Mouse (Mus musculus) neural tube, embryonic 11.5 days (tissue): ENCODE results near the gene Gpr132. TPM values are rescaled to one million over a fixed set of nuclear protein-coding genes. Genes with fewer than 3 reads are reported as not detected.

ENCODE experiments used
- ATAC-seq: fragments of 200-750 bp; cut with Nextera tagmentation; 2 replicates; pipeline ENCODE4 v1.8.0; 2017; ENCODE audit warnings: moderate number of reproducible peaks, mild to moderate bottlenecking, moderate TSS enrichment, moderate library complexity; ENCODE audit not compliant: insufficient read depth, low FRiP score, low TSS enrichment
- DNase-seq: peaks from one replicate; pipeline ENCODE4 v3.0.0-alpha.2; 2015; ENCODE audit warnings: low spot score
- H3K27ac ChIP-seq: fragments of 300-500 bp; sonication (generic); 2 replicates; pipeline ENCODE4 v1.5.1; 2014; ENCODE audit warnings: low read depth, mild to moderate bottlenecking, low read length
- H3K27me3 ChIP-seq: fragments of 300-500 bp; sonication (generic); 2 replicates; pipeline ENCODE4 v1.6.1; 2014; ENCODE audit warnings: mild to moderate bottlenecking, low read length, mixed read lengths; ENCODE audit not compliant: control insufficient read depth, insufficient read depth
- H3K36me3 ChIP-seq: fragments of 300-500 bp; sonication (generic); 2 replicates; pipeline ENCODE4 v1.6.1; 2014; ENCODE audit warnings: mild to moderate bottlenecking, low read length, moderate library complexity, mixed read lengths; ENCODE audit not compliant: control insufficient read depth, insufficient read depth
- H3K4me1 ChIP-seq: fragments of 300-500 bp; sonication (generic); 2 replicates; pipeline ENCODE4 v1.6.1; 2014; ENCODE audit warnings: low read length, mixed read lengths; ENCODE audit not compliant: control insufficient read depth, insufficient read depth
- H3K4me2 ChIP-seq: fragments of 300-500 bp; sonication (generic); 2 replicates; pipeline ENCODE4 v1.6.1; 2014; ENCODE audit warnings: low read depth, mild to moderate bottlenecking, moderate library complexity
- H3K4me3 ChIP-seq: fragments of 300-500 bp; sonication (generic); 2 replicates; pipeline ENCODE4 v1.5.1; 2014; ENCODE audit warnings: low read depth, low read length
- H3K9ac ChIP-seq: fragments of 300-500 bp; sonication (generic); 2 replicates; pipeline ENCODE4 v1.6.1; 2014; ENCODE audit warnings: mild to moderate bottlenecking, low read length
- H3K9me3 ChIP-seq: fragments of 300-500 bp; sonication (generic); 2 replicates; pipeline ENCODE4 v1.6.1; 2016; ENCODE audit warnings: low read length; ENCODE audit not compliant: control insufficient read depth
- WGBS: fragments of 180-500 bp; shearing (Covaris S2); extraction: QIAGEN DNeasy Blood & Tissue Kit; methylation state at CpG from one replicate; pipeline ENCODE4 v1.1.7; 2014; 5-methylcytosine and 5-hydroxymethylcytosine counted together
- polyA plus RNA-seq: library from polyadenylated mRNA; unstranded; fragments of >200 nt; fragmentation: Nextera tagmentation; extraction: Ambion mirVana; gene quantifications from 2 replicates; pipeline ENCODE4 v1.2.1, GENCODE M21; 2014

Gpr132 gene
- polyA plus RNA-seq, 1 experiment from 2014 or later = not detected

DNA sequence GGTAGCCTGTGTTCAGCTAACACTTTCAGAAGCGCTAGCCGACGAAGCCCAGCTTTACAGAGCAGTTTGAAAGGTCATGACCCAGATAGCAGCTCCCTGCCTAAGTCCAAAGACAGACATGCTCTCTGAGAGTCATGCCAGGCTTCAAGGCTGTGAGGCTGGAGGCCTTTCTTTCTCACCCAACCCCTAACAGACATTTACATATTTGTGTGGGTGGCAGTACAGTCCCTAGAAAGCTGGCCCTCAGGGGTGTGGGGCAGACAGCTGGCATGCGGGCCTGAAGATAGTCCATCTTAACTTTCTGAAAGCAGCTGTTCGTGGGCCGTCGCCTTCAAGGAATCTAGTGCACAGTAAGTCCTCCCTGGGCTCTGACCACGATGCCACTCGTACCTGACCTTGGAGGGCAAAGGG, 6.1 kb downstream of the Gpr132 start:
- no peak overlapping the region for H3K4me2 ChIP-seq
- no peak overlapping the region for H3K27ac ChIP-seq
- no peaks in the 10 kb centered on the region for H3K4me1 ChIP-seq
- no peak for ATAC-seq
- no peaks in the 10 kb centered on the region for H3K27me3 ChIP-seq
- H3K9ac ChIP-seq = no peak overlapping the region
- no peaks in the 10 kb centered on the region for H3K36me3 ChIP-seq
- no peak for DNase-seq
- H3K4me3 ChIP-seq = no peak overlapping the region
- H3K9me3 ChIP-seq = no peaks in the 10 kb centered on the region
- 68% methylated on average over 9 of the region's 9 CpGs for WGBS

DNA sequence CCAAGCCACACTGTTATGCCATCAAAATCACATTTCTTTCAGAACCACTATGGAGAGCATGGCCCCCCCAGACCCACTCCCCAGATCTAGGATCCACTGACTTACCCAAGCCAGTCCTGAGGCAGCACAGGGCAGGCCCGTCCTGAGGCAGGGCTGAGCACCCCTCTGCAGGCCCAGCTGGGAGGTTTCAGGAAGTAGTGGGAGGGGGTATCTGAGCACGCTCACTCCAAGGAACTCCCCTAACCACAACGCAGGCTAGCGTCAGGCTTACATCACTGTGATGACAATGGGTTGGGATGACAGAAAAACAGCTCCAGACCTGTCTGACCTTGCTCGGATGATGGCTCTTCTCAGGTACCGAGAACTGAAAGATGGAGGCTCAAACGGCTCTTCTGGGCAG, 7.3 kb downstream of the Gpr132 start:
- Histone ChIP-seq H3K9ac (no peak overlapping the region), H3K36me3 (no peaks in the 10 kb centered on the region), H3K4me2 (no peak overlapping the region), H3K27me3 (no peaks in the 10 kb centered on the region), H3K27ac (no peak overlapping the region), H3K4me3 (no peak overlapping the region), H3K4me1 (no peaks in the 10 kb centered on the region), H3K9me3 (no peaks in the 10 kb centered on the region)
- DNase-seq (no peak), ATAC-seq (no peak)
- 78% methylated on average over 7 of the region's 7 CpGs for WGBS

DNA sequence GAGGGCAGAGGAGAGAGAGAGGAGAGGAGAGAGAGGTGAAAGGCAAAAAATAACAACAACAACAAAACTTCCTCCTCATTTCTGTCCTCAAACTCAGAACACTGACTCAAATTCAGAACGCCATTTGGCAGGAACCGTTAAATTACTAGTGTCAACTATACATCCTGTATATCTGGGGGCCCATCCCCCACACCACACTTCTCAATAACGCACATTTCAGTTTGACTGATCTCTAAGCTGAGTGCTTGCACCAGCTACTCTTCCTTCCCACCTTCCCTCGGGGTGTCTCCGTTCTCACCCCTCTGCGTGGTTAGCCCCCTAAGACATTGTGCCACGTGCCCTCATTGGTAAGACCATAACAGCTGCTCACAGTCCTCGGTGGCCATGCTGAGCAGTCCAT, 8.1 kb downstream of the Gpr132 start:
- no peaks in the 10 kb centered on the region for H3K9me3 ChIP-seq
- no peak overlapping the region for H3K4me2 ChIP-seq
- WGBS = 76% methylated on average over 8 of the region's 8 CpGs
- DNase-seq (no peak), ATAC-seq (no peak)
- no peak overlapping the region for H3K27ac ChIP-seq
- H3K4me3 ChIP-seq = no peak overlapping the region
- H3K4me1 ChIP-seq = no peaks in the 10 kb centered on the region
- no peaks in the 10 kb centered on the region for H3K36me3 ChIP-seq
- H3K9ac ChIP-seq = no peak overlapping the region
- no peaks in the 10 kb centered on the region for H3K27me3 ChIP-seq

DNA sequence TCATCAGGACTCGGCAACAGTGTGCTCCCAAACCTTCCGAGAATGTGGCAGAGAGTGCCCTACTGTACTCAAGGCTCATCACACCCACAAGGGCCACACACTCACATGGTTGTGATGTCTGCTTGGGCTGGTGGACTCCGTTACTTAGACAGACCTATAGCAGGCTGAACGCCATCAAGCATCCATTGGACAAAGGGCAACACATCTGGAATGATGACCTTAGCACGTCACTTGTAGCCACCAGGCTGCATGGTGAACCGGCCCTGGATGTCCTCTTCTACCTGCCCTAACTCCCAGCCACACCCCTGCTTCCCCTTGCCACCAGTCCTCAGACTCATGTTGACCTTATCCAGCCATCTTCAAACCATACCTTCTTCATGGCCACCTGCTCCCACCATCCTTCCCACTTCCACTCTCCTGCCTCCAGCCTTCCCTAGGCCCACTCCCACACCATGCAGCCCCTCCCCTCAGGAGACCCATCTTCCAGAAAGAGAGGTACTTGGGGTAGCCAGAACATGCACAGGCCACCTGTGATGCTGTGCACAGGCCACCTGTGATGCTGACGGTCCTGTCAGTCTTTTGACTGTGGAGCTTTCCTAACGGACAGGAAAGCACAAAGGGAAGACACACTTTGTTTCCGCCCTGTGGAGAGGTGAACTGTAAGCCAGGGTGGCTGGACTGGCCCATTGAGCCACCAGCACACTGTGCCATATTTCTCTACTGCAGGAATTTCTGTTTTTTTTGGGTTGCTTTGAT, 9.3 kb downstream of the Gpr132 start:
- Histone ChIP-seq H3K36me3 (no peaks in the 10 kb centered on the region), H3K4me2 (no peak overlapping the region), H3K9me3 (no peaks in the 10 kb centered on the region)

DNA sequence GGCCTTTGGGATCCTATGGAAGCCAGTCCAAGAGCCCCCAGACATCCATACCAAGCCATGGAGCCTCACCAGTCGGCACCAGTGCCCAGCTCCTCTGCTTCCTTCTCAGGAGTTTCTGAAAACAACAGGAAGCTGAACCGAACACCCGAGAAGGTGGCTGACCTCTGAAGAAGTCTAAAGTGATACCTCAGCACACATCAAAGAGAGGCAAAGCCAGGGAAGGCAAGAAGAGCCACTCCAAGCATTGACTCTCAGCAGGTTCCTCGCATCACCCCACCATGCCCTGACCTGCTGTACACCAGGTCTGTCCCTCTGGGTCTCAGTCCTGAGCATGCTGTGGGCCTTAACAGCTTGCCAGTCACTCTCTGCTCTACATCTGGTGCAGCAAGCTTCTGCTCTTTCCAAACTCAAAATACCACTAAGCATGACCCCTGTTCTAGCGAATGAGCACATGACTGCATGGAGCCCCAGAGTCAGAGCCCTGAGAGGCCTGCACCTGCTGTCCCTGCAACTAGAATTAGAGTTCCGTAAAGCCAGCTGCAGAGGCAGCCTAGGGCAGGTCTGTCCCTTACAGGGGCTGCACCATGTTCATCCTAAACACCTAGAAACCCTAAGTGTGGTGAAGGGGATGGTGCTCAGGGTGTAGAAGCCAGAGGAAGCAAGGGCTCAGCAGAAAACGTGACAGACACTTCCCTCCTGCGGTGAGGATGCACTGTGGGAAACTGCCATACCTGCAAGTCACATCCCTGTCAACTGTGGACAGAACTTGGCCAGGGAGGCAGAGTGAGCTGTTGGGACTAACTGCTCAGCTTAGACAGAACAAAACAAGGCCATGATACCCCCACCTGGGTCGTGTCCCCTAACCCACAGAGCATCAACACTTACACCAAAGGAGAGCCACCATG, 10.8 kb downstream of the Gpr132 start:
- no peaks in the 10 kb centered on the region for H3K36me3 ChIP-seq
- H3K4me2 ChIP-seq = no peak overlapping the region
- no peak overlapping the region for H3K27ac ChIP-seq
- H3K4me3 ChIP-seq = no peak overlapping the region
- no peaks in the 10 kb centered on the region for H3K27me3 ChIP-seq
- no peaks in the 10 kb centered on the region for H3K4me1 ChIP-seq
- H3K9ac ChIP-seq = no peak overlapping the region
- no peaks in the 10 kb centered on the region for H3K9me3 ChIP-seq
- WGBS = 71% methylated on average over 9 of the region's 9 CpGs
- ATAC-seq = no peak
- DNase-seq = peak; percentile 7

More for the DNA sequence above, 9.3 kb downstream of the Gpr132 start:
- Histone ChIP-seq H3K9ac (no peak overlapping the region), H3K4me1 (no peaks in the 10 kb centered on the region), H3K27ac (no peak overlapping the region), H3K4me3 (no peak overlapping the region), H3K27me3 (no peaks in the 10 kb centered on the region)
- DNase-seq (no peak), ATAC-seq (no peak)
- WGBS = 91% methylated on average over 9 of the region's 9 CpGs

DNA sequence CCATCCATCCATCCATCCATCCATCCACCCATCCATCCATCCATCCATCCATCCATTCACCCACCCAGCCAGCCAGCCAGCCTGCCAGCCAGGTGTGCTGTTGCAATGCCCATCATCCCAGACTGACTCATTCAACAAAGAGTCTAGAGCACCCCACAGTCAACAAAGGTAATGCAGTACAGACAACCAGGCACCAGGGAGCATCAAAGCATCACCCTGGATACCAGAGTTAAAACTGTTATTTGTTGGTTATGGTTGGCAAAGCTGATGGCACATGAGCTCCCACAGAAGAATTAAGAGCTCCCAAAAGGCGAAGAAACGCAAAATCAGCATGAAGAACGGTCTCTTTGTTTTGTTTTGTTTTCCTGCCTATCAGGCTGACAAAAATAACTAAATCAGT, 11.7 kb downstream of the Gpr132 start:
- no peak for DNase-seq
- Histone ChIP-seq H3K4me2 (no peak overlapping the region), H3K27me3 (no peaks in the 10 kb centered on the region), H3K4me1 (no peaks in the 10 kb centered on the region), H3K4me3 (no peak overlapping the region), H3K9ac (no peak overlapping the region), H3K9me3 (no peaks in the 10 kb centered on the region), H3K27ac (no peak overlapping the region), H3K36me3 (no peaks in the 10 kb centered on the region)
- 82% methylated on average over 3 of the region's 3 CpGs for WGBS
- no peak for ATAC-seq

DNA sequence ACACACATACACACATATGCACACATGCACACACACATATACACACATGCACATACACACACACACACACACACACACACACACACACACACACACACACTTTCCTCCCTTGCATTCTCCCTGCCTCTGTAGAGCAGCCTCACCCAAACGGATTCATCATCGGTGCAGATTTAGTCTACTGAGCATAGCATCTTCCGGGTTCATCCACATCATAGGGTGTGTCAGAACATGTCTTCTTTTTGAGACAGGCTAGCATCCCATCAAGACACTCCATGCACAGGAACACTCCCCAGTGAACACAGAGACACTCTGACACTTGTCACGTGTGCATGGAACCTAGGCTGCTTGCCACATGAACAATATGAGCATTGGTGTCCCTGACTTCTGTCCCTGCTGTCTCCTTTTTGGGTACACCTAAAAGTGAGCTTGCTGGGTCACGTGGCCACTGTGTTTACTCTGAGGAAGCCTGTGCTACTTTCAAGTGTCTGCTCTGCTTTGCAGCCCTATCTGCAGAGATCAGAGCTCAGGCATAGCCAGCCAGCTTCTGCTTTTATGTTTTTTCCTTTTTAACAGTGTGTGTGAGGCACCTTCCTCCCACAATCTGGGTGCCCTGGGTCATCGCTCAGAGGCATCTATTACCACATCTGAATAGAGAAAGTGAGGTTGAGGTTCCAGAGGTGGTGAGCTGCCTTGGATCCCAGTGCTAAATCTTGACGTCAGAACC, 13.3 kb downstream of the Gpr132 start:
- Histone ChIP-seq H3K36me3 (no peaks in the 10 kb centered on the region), H3K4me3 (no peak overlapping the region), H3K4me1 (no peaks in the 10 kb centered on the region), H3K27ac (no peak overlapping the region), H3K9me3 (no peaks in the 10 kb centered on the region), H3K4me2 (no peak overlapping the region), H3K27me3 (no peaks in the 10 kb centered on the region), H3K9ac (no peak overlapping the region)
- WGBS = 77% methylated on average over 7 of the region's 7 CpGs
- DNase-seq (no peak), ATAC-seq (no peak)

DNA sequence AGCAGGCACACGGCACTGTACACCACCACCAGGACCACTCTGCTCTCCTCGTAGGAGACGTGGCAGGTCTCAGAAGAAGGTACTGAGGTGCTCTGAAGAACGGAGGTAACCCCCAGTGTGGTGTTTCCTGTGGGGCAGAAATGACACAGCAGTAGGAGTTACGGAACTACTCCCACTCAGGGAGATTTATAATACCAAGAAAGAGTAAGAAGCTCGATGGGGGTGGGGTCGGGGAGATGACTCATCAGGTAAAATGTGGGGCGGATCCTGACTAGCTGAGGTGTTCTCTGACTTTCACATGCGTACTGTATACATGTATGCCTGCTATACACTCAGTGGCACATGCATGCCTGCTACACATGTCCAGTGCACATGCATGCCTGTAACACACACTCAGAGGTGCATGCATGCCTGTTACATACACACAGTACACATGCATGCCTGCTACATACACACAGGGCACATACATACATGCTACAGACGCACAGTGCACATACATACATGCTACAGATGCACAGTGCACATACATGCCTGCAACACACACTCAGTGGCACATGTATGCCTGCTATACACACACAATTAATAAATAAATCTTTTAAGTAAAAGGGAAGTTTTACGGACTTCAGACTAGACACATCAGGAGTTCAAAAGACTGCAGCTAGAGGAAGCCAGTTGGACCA, 14.8 kb downstream of the Gpr132 start:
- 88% methylated on average over 11 of the region's 11 CpGs for WGBS
- no peak overlapping the region for H3K27ac ChIP-seq
- no peak overlapping the region for H3K4me3 ChIP-seq
- H3K4me1 ChIP-seq = no peaks in the 10 kb centered on the region
- ATAC-seq (no peak), DNase-seq (no peak)
- H3K9ac ChIP-seq = no peak overlapping the region
- no peaks in the 10 kb centered on the region for H3K36me3 ChIP-seq
- H3K27me3 ChIP-seq = no peaks in the 10 kb centered on the region
- no peak overlapping the region for H3K4me2 ChIP-seq
- no peaks in the 10 kb centered on the region for H3K9me3 ChIP-seq
